In the genomic region with DNA sequence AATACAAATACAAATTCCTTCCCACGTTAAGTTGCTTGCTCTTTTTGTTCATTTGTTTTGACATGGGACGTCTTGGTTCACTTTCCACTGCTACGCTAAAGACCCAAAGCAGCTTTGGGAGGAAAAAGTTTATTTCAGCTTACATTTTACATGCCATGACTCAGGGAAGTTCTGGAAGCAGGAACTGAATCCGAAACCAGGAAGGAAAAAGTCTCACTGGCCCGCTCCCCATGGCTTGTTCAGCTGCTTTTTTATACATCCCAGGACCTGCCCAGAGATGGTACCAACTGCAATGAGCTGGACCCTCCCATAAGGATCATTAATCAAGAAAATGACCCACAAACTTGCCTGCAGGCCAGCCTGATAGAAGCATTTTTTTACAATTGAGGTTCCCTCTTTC, we compare ENCODE assay signal across 23 mouse cellular contexts. TPM values are rescaled to one million over a fixed set of nuclear protein-coding genes. Genes with fewer than 3 reads are reported as not detected.
DNase-seq lines count a peak whose midpoint lies in the region; ATAC-seq and TF ChIP-seq lines count a peak whose summit lies in the region.
"Had no signal": no experiment of that assay in that cellular context is flagged by ENCODE, and none has a peak within 500 bp of the region (broad histone marks: within the 10 kb centered on the region; RNA-seq: fewer than 3 reads in every experiment).

No protein-coding gene starts in this region.

- no peak for ATAC-seq in liver, embryonic 11.5 days (replicated peaks; ENCODE audit: low FRiP score)
- peak; percentile 31 for ATAC-seq in megakaryocyte, adult 5-6 weeks (ENCODE audit: poor library complexity, severe bottlenecking)
- no peak for ATAC-seq in kidney, embryonic 15.5 days (replicated peaks; ENCODE audit: low FRiP score)
- ATAC-seq: CD4-positive, CD25-positive, alpha-beta regulatory T cell, adult 4 months; forebrain, embryonic 13.5 days; forebrain, embryonic 16.5 days; hindbrain, embryonic 16.5 days had no signal

- WGBS in liver, adult 2 months = 77% methylated on average over 5 of the region's 5 CpGs
- WGBS in liver, embryonic 11.5 days = 87% methylated on average over 5 of the region's 5 CpGs
- WGBS in kidney, embryonic 15.5 days = 78% methylated on average over 5 of the region's 5 CpGs

- H3K4me1 ChIP-seq in liver, adult 2 months (ENCODE audit: control insufficient read depth, insufficient read depth, low read length) = peaks cover 28% of the 10 kb centered on the region
- peaks cover 20% of the 10 kb centered on the region for H3K4me1 ChIP-seq in liver, embryonic 11.5 days (replicated peaks; ENCODE audit: control insufficient read depth, insufficient read depth, low read length)
- H3K4me1 ChIP-seq in bone marrow macrophage, adult 2 months (ENCODE audit: control insufficient read depth, insufficient read depth, low read length) = peaks cover 60% of the 10 kb centered on the region
- H3K4me1 ChIP-seq in brown adipose tissue, adult 24 weeks (ENCODE audit: control insufficient read depth, insufficient read depth, insufficient read length, low read length) = no peaks in the 10 kb centered on the region; the same call in 1 of the 2 replicates
- H3K4me1 ChIP-seq in kidney, embryonic 15.5 days = peaks cover 16% of the 10 kb centered on the region
- H3K4me1 ChIP-seq: forebrain, embryonic 13.5 days had no signal

- no peak overlapping the region for H3K4me3 ChIP-seq in liver, adult 2 months (ENCODE audit: insufficient read depth, low read depth, low read length)
- H3K4me3 ChIP-seq in liver, embryonic 11.5 days (ENCODE audit: low read depth, low read length) = no peak overlapping the region
- H3K4me3 ChIP-seq in bone marrow macrophage, adult 2 months (ENCODE audit: insufficient read depth, low read length) = no peak overlapping the region; the same call in 1 of the 2 replicates
- no peak overlapping the region for H3K4me3 ChIP-seq in brown adipose tissue, adult 24 weeks (ENCODE audit: insufficient read depth, low read depth, low read length)
- H3K4me3 ChIP-seq in kidney, embryonic 15.5 days (replicated peaks) = no peak overlapping the region
- H3K4me3 ChIP-seq: forebrain, embryonic 10.5 days; forebrain, embryonic 13.5 days; heart, embryonic 12.5 days; heart, embryonic 15.5 days; hindbrain, embryonic 10.5 days; hindbrain, embryonic 13.5 days had no signal

- H3K27me3 ChIP-seq in liver, adult 2 months (ENCODE audit: control insufficient read depth, insufficient read depth, low read length) = no peaks in the 10 kb centered on the region
- no peaks in the 10 kb centered on the region for H3K27me3 ChIP-seq in liver, embryonic 11.5 days (replicated peaks; ENCODE audit: control insufficient read depth, insufficient read depth, low read length)
- no peaks in the 10 kb centered on the region for H3K27me3 ChIP-seq in kidney, embryonic 15.5 days
- H3K27me3 ChIP-seq: forebrain, embryonic 13.5 days; heart, embryonic 12.5 days; heart, embryonic 15.5 days; hindbrain, embryonic 13.5 days had no signal

- no peaks in the 10 kb centered on the region for H3K9me3 ChIP-seq in liver, embryonic 11.5 days (ENCODE audit: control insufficient read depth, low read length)
- no peaks in the 10 kb centered on the region for H3K9me3 ChIP-seq in kidney, embryonic 15.5 days (replicated peaks)
- H3K9me3 ChIP-seq: forebrain, embryonic 10.5 days; forebrain, embryonic 13.5 days; heart, embryonic 12.5 days; heart, embryonic 15.5 days; hindbrain, embryonic 10.5 days; hindbrain, embryonic 13.5 days had no signal

- H3K4me2 ChIP-seq in liver, embryonic 11.5 days = no peak overlapping the region
- H3K4me2 ChIP-seq in kidney, embryonic 15.5 days = no peak overlapping the region
- H3K4me2 ChIP-seq: forebrain, embryonic 13.5 days; heart, embryonic 12.5 days; heart, embryonic 15.5 days; hindbrain, embryonic 13.5 days had no signal

- no peak for TF ChIP-seq CTCF in liver, adult 2 months (IDR thresholded peaks at IDR 0.05; ENCODE audit: low read depth, low read length)
- TF ChIP-seq CTCF in bone marrow macrophage, adult 2 months (IDR thresholded peaks at IDR 0.05; ENCODE audit: low read depth, low read length) = no peak

- no peaks in the 10 kb centered on the region for H3K79me2 ChIP-seq in liver, adult 2 months (ENCODE audit: control insufficient read depth, insufficient read depth, low read length)

- no peak overlapping the region for H3K9ac ChIP-seq in liver, adult 2 months (ENCODE audit: low read depth, low read length)
- no peak overlapping the region for H3K9ac ChIP-seq in liver, embryonic 11.5 days (ENCODE audit: low read depth, low read length)
- no peak overlapping the region for H3K9ac ChIP-seq in kidney, embryonic 15.5 days
- H3K9ac ChIP-seq: forebrain, embryonic 13.5 days; heart, embryonic 12.5 days; heart, embryonic 15.5 days; hindbrain, embryonic 13.5 days had no signal

- peak overlapping the region; percentile 81 for H3K27ac ChIP-seq in liver, adult 2 months (replicated peaks; ENCODE audit: insufficient read depth, low read depth, low read length)
- H3K27ac ChIP-seq in liver, embryonic 11.5 days (ENCODE audit: low read depth, low read length) = no peak overlapping the region
- peak overlapping the region; percentile 88 for H3K27ac ChIP-seq in bone marrow macrophage, adult 2 months (ENCODE audit: insufficient read depth, low read depth, low read length)
- peak overlapping the region; percentile 51 for H3K27ac ChIP-seq in brown adipose tissue, adult 24 weeks (replicated peaks; ENCODE audit: low read depth, low read length)
- H3K27ac ChIP-seq in kidney, embryonic 15.5 days = no peak overlapping the region
- H3K27ac ChIP-seq: forebrain, embryonic 10.5 days; forebrain, embryonic 13.5 days; heart, embryonic 15.5 days; hindbrain, embryonic 10.5 days; hindbrain, embryonic 13.5 days had no signal

- no peak for TF ChIP-seq POLR2A in liver, adult 2 months (IDR thresholded peaks at IDR 0.05; ENCODE audit: extremely low read depth, insufficient read depth, low read length)
- TF ChIP-seq POLR2A in bone marrow macrophage, adult 2 months (IDR thresholded peaks at IDR 0.05; ENCODE audit: borderline replicate concordance, low read depth, low read length) = no peak

- H3K36me3 ChIP-seq in liver, adult 2 months (ENCODE audit: control insufficient read depth, insufficient read depth, low read length) = no peaks in the 10 kb centered on the region
- H3K36me3 ChIP-seq in liver, embryonic 11.5 days (ENCODE audit: control insufficient read depth, insufficient read depth, low read length) = no peaks in the 10 kb centered on the region
- H3K36me3 ChIP-seq in kidney, embryonic 15.5 days = no peaks in the 10 kb centered on the region
- H3K36me3 ChIP-seq: forebrain, embryonic 10.5 days; heart, embryonic 12.5 days; heart, embryonic 15.5 days; hindbrain, embryonic 10.5 days; hindbrain, embryonic 13.5 days had no signal

- DNase-seq in liver, adult 2 months (ENCODE audit: extremely low read depth, low read depth, low spot score) = no peak
- no peak for DNase-seq in liver, embryonic 11.5 days (ENCODE audit: low spot score)
- no peak for DNase-seq in left cerebral cortex, adult 9 months (ENCODE audit: low spot score in 2 of 2)
- DNase-seq: adrenal gland, postnatal 14 days; cerebellum, adult 18-20 months; cerebellum, adult 9-10 months; cerebellum, postnatal 14 days; gastrocnemius, postnatal 25 days; heart, postnatal 10 days; heart, postnatal 36 days had no signal

RNA-seq across cellular contexts. Expression of a gene that starts 5.0 kb away (rescaled TPM):
- total RNA-seq in liver, adult 2 months (2014; rRNA removed) = 121 and 187 TPM in 2 replicates
- polyA plus RNA-seq in liver, adult 2 months (2012; rRNA removed) = 183 and 205 TPM in 2 replicates
- 9.4 and 9.8 TPM in 2 replicates for polyA plus RNA-seq in liver, embryonic 11.5 days (2014; fragmentation: Nextera tagmentation; extraction: Ambion mirVana)
- polyA plus RNA-seq in bone marrow macrophage, adult 2 months (2012; ENCODE audit: insufficient read depth, insufficient read length, missing spikeins) = 35.4 and 41.1 TPM in 2 replicates
- 66.4 and 85.8 TPM in 2 replicates for polyA plus RNA-seq in brown adipose tissue, adult 24 weeks (2012; ENCODE audit: insufficient read depth, insufficient read length, missing spikeins)
- 14.4 and 16.1 TPM in 2 replicates for total RNA-seq in megakaryocyte, adult 5-6 weeks (2015)
- 26.1 and 32.7 TPM in 2 replicates for total RNA-seq in megakaryocyte, adult 5-6 weeks (2017)
- 17.8 and 18.5 TPM in 2 replicates for polyA plus RNA-seq in kidney, embryonic 15.5 days (2015; fragmentation: Nextera tagmentation; extraction: Ambion mirVana)

RNA-seq across cellular contexts. Expression of a gene that starts 59.0 kb away (rescaled TPM):
- 0.54 and 0.92 TPM in 2 replicates for total RNA-seq in liver, adult 2 months (2014; rRNA removed)
- polyA plus RNA-seq in liver, adult 2 months (2012; rRNA removed) = 0.91 and 1.3 TPM in 2 replicates
- 2.9 and 3.1 TPM in 2 replicates for polyA plus RNA-seq in liver, embryonic 11.5 days (2014; fragmentation: Nextera tagmentation; extraction: Ambion mirVana)
- 1.2 TPM in 1 of 2 replicates, not detected in the other for polyA plus RNA-seq in bone marrow macrophage, adult 2 months (2012; ENCODE audit: insufficient read depth, insufficient read length, missing spikeins)
- 24.3 and 32.5 TPM in 2 replicates for polyA plus RNA-seq in brown adipose tissue, adult 24 weeks (2012; ENCODE audit: insufficient read depth, insufficient read length, missing spikeins)
- 0.11 TPM in 1 of 2 replicates, not detected in the other for total RNA-seq in megakaryocyte, adult 5-6 weeks (2015)
- total RNA-seq in megakaryocyte, adult 5-6 weeks (2017) = 0.22 TPM in 1 of 2 replicates, not detected in the other
- 11.7 and 12.7 TPM in 2 replicates for polyA plus RNA-seq in kidney, embryonic 15.5 days (2015; fragmentation: Nextera tagmentation; extraction: Ambion mirVana)

Comparison
In these comparisons a context has a peak if more than half of its experiments do, and no peak if none do; other contexts are left out.
1. H3K27ac ChIP-seq: peak in liver, adult 2 months (single experiment), bone marrow macrophage, adult 2 months (single experiment) and brown adipose tissue, adult 24 weeks (single experiment); none in liver, embryonic 11.5 days (single experiment) and kidney, embryonic 15.5 days (single experiment).